Mouse (Mus musculus) layer of hippocampus, postnatal 25 days (tissue): ENCODE results near the gene Fam78a. TPM values are rescaled to one million over a fixed set of nuclear protein-coding genes. Genes with fewer than 3 reads are reported as not detected.
"Not testable (repeated sequence)": the region's sequence is repeated elsewhere in the genome, so short reads cannot be mapped to it uniquely, and the experiment has no call there.

Experiments used
- DNase-seq, 2 experiments: peaks; one replicate each; pipeline ENCODE4 v3.0.0; 2022; ENCODE audit warnings: mixed read lengths in 2 of 2, low spot score in 1 of 2; ENCODE audit errors: extremely low spot score in 1 of 2
- microRNA-seq, 2 experiments: library from miRNA; unstranded; fragments of <30 nt; microRNA quantifications; one replicate each; pipeline ENCODE4 v1.2.0; 2021
- total RNA-seq, 2 experiments: library from RNA; stranded (reverse); gene quantifications; 2 replicates each; pipeline ENCODE4 v1.2.3; 2021

Fam78a gene
- total RNA-seq, 2 experiments from 2014 or later = 3.2 to 6.3 TPM

DNA sequence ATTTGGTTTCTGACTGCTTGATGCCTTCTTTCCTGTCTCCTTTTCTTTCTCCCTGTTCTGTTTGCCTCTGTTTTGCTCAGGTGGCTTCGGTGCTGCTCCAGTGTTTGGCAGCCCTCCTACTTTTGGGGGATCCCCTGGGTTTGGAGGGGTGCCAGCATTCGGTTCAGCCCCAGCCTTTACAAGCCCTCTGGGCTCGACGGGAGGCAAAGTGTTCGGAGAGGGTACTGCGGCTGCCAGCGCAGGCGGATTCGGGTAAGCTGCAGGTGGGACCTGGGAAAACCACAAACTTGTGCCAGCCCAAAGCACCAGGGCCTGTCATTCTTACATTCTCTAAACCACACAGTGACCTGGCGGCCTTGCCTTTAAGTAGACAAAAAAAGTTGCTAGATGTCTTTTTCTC lies 37.3 kb downstream of the Fam78a start:
- no peak for DNase-seq

GRCm38 (mm10) chr2:32046009-32046408 lies 38.6 kb downstream of the Fam78a start:
- DNase-seq = no peak

- DNase-seq = no peak
Observed at GRCm38 (mm10) chr2:32045375-32045774, 39.3 kb downstream of the Fam78a start.

GRCm38 (mm10) chr2:32043836-32044235 lies 40.8 kb downstream of the Fam78a start:
- no peak for DNase-seq

DNA sequence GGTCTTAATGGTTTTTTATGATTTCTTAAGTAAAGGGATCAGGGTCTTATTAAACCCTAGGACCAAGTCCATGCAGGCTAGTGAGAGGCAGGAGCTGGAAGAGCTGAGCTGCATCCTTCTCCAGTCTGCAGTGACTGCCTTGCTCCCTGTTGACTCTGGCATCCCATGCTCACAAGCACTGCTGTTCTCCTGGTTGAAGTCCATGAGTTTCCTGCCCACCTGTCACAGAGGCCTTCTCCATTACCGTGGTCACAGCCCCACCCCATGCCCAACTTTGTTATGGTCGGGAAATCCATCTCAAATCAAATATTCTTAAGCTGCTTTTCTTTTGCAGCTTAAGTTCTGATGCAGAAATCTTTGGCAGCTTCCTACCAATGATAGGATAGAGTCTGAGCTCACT lies 43.6 kb downstream of the Fam78a start:
- no peak for DNase-seq

GRCm38 (mm10) chr2:32040646-32041045 lies 44.0 kb downstream of the Fam78a start:
- not testable (repeated sequence) for DNase-seq

- peak; percentile 12 to 33 for DNase-seq
Observed at GRCm38 (mm10) chr2:32038661-32039081, 46.0 kb downstream of the Fam78a start.

DNA sequence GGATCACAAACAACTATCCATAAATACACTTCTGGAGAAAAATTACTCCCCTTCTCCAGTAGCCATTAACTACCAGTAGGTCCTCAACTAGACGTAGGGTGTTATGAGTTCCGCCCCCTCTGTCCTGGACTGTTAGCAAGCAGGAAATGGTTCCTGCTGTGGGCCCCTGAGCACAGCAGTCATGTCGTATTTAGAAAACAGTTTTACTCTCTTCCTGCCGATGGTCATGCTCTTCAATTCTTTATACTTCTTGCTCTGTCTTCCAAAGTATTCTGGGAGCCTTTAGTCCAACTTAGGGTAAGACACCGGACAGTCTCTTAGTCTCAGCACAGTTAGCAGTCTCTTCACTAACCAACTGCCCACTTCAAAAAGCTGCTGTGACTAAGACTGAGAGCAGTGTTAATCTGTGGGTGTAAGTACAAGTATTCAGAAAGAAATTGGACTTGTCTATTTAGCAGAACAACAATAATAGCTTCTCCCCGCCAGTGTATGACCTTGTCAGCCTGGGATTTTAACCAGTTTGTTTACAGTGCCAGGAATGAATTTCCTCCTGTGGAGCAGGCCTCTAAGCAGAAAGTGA lies 47.3 kb downstream of the Fam78a start:
- no peak for DNase-seq

GRCm38 (mm10) chr2:32034206-32034605 lies 50.5 kb downstream of the Fam78a start:
- no peak for DNase-seq

DNA sequence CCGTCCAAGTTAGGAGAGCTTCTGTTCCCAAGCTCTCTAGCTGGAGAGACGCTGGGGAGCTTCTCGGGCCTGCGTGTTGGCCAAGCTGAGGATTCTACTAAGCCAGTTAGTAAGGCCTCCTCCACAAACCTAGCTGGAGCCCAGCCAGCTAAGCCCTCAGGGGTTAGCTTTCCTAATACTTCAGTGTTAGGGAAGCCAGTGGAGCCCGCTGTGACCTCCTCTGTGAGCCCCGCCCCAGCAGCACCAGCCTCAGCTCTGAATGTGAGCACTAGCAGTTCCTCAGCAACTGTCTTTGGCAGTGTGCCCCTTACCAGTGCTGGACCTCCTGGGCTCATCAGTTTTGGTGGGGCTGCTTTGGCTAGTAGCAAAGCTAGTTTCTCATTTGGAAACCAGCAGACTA lies 51.2 kb downstream of the Fam78a start:
- DNase-seq = no peak

GRCm38 (mm10) chr2:32029636-32030035 lies 55.0 kb downstream of the Fam78a start:
- DNase-seq = peak; percentile 20 to 27

GRCm38 (mm10) chr2:32024372-32024771 lies 60.3 kb downstream of the Fam78a start:
- DNase-seq = no peak

DNA sequence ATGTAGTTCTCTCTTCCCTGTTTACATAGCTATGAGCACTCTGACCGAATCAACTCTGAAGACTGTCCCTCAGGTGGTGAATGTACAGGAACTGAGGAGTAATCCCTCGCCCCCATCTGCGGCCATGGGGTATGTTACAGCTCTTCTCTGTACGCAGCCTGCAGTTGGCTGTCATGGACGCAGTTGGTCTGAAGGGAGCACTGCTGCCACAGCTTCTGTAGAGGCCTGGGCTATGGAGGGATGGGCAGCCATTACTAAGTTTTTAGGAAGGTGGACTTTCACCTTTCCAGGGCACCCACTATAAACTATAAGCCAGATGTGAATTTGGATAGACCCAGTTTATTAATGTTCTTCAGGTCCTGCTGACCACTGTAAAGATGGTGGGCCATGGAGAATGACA lies 64.4 kb downstream of the Fam78a start:
- no peak for DNase-seq

GRCm38 (mm10) chr2:32019704-32020103 lies 65.0 kb downstream of the Fam78a start:
- DNase-seq = no peak

GRCm38 (mm10) chr2:32008716-32009115 lies 75.9 kb downstream of the Fam78a start:
- no peak for DNase-seq

DNA sequence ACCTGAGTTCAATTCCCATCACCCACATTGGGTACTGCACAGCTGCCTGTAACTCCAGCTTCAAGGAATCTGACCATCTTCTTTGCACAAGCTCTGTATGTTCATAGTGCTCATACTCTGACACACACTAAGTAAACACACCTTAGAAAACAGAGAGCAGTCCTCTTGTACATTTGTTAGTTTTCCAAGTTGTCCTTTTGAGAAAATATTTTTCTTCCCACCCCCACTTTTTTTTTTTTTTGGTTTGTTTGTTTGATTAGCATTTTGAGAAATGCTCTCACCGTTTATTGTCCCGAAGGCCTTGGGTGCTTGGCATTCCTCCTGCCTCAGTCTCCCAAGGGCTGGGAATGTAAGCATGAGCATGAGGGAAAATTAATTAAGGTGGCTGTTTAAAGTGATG lies 76.3 kb downstream of the Fam78a start:
- no peak for DNase-seq

Small RNA genes lying within 50 kb of the gene (microRNA-seq; reads per million reads assigned to microRNA genes)
- 3.4 to 4.0 reads per million in 2 experiments for gene Mir7674

Other genes with a start within 250 kb of the Fam78a start
- 100 to 1,000 TPM; 115 to 137 TPM for gene Fibcd1, start 238.9 kb downstream of the Fam78a start, total RNA-seq
- gene Lamc3, start 197.6 kb downstream of the Fam78a start, total RNA-seq = 1 to 10 TPM; 6.8 to 7.3 TPM
- gene Aif1l, start 134.7 kb downstream of the Fam78a start, total RNA-seq = 1 to 10 TPM; 6.0 to 7.9 TPM
- gene Nup214, start 110.4 kb downstream of the Fam78a start, total RNA-seq = 10 to 100 TPM; 49.3 to 63.5 TPM
- gene Plpp7, start 10.7 kb upstream of the Fam78a start, total RNA-seq = 10 to 100 TPM; 23.7 to 24.4 TPM
- 100 to 1,000 TPM; 248 to 275 TPM for gene Prrc2b, start 66.2 kb upstream of the Fam78a start, total RNA-seq
- gene Pomt1, start 151.7 kb upstream of the Fam78a start, total RNA-seq = 10 to 100 TPM; 21.4 to 25.2 TPM
- gene Uck1, start 175.3 kb upstream of the Fam78a start, total RNA-seq = 10 to 100 TPM; 52.8 to 60.0 TPM
- 10 to 100 TPM; 81.4 to 89.9 TPM for gene Golga2, start 202.5 kb upstream of the Fam78a start, total RNA-seq
- 100 to 1,000 TPM; 206 to 208 TPM for gene Swi5, start 203.2 kb upstream of the Fam78a start, total RNA-seq